Mouse (Mus musculus) heart, postnatal 14 days (tissue): ENCODE results near the gene Klc1. TPM values are rescaled to one million over a fixed set of nuclear protein-coding genes. Genes with fewer than 3 reads are reported as not detected.

Source experiments
- DNase-seq, 2 experiments: peaks; one replicate each; pipeline ENCODE4 v3.0.0; 2021 to 2022
- intact Hi-C: fragments of 180-260 bp; cut with DNase I; formaldehyde crosslinking; loops from one replicate; pipeline ENCODE4 v1.15.1; 2025
- total RNA-seq, 2 experiments: library from RNA; stranded (reverse); gene quantifications; 2 replicates each; pipeline ENCODE4 v1.2.3; 2021

Klc1 gene
- total RNA-seq, 2 experiments from 2014 or later, result 120 to 129 TPM

DNA sequence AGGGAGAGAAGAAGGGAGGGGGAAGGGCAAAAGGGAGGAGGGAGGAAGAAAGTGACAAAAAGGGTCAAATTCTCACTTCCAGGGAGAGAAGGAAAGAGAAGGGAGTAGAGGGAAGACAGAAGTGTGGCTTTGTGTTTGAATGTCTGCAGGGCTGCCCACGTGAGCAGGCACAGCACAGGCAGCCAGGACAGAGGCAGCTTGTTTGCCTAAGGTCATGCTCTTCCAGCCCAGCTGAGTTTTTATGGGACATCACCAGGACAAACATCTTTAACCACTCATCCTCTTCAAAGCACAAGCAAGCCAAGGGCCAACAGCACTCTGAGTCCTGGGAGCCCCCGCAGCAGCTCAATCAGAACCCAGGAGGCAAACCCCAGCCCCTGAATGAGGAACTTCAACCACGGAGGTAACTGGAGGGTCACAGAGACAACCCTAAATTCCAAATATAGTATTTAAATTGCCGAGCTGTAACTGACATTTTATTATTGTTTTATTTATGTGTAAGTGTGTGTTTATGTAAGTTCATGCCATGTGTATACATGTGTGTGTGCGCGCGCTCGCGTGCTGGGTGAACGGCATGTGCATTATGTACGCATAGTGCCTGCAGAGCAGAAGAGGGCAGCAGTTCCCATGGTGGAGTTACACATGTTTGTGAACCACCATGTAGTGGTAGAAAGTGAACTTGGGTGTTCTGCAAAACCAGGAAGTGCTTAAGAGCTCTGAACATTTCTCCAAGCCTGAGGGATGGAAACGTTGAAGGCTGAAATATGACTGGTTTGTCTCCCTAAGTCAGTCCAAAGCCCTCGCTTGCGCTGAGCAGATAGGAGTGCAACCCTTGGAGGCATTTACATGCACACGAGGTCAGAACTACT is 84.2 kb downstream of the Klc1 start:
- intact Hi-C loops, result no loop called here
- no peak for DNase-seq

DNA sequence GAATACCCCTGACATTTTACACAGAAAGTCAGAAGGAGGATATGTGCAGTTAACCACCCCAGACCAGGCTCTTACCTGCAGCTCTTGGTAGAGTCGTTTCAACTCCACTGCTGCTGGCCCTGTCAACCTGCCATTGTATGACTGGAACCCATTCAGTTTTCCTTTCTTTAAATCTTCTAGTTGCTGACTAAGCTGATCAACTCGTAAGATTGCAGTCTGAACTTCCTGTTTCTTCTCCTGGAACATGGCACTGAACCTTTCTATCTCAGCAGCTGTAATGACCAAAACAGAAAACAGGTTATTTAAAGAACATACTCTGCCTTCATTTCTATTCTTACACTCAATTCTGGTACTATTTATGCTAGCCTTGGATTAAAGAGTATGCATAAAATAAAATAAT is 84.8 kb downstream of the Klc1 start:
- no peak for DNase-seq
- intact Hi-C loops, result no loop called here

DNA sequence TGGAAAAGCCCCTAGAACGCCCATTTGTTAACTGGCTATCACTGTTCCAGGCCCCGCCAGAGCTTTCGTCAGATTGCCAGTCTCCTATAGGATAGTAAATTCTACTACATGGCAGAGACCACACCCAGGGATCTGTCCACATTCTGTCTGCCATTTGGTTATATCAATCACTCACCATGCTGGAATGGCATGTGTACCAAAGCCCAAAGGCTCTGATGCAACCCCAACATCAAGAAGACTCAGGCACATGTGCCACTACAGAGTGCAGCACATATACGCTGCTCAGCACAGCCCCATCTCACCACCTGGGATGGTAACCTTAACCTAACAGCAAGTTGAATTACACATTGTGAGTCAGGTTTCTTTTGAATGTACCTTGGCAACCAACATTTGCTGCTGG is 87.3 kb downstream of the Klc1 start:
- no peak for DNase-seq
- intact Hi-C loops, result no loop called here

DNA sequence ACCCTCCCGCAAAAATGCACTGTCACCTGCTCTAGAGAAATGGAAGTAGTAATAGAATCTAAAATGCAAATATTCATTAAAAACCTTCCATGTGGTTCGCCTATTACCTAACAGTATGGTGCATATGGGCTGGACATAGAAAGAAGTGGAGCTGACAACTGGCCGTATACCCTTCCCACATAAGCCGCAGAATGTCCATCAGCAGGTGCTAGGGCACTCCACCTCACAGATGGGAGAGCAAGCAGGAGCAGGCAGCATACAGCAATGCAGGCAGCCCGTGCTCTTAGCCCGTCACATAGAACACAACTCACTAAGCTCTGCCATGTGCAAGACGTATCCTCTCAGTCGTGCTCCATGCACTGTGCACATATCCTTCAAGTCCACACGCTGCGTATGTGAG is 88.2 kb downstream of the Klc1 start:
- intact Hi-C loops, result no loop called here
- no peak for DNase-seq

DNA sequence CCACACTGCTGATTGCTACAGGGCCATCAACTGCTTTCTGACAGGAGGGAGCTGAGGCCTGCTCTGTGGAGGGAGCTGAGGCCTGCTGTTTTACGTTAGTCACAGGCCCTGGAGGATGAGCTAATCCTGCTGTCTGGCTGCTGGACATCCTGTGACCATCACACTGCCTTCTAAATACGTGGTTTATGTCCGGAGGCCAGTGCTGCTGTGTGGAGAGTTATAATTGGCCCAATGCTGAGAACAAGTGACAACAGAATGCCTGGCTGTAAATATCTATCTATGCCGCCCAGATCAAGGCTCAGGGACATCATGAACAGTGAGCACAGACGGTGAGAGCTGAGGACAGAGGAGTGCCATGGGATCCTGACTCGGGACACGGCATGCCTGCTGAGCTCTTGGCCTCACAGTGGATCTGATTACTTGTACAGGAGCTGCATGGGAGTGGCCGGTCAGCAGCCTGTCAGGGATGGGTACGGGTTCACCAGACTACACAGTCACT is 89.7 kb downstream of the Klc1 start:
- intact Hi-C loops, result no loop called here
- DNase-seq, result peak in 1 of 2 experiments; percentile 13

DNA sequence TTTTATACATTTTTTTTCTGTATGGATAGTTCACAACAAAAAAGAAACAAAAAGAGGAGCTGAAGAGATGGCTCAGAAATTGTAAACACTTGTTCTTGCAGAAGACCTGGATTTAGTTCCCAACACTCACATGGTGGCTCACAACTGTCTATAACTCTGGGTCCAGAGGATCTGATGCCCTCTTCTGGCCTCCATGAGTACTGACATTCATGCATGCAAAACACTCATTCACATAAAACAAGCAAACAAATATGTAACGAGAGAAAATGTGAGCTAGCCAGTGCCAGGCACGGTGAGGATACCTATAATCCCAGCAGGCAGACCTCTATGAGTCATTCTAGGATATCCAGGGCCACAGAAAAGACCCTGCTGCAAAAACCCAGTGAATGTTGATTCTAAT is 92.6 kb downstream of the Klc1 start:
- DNase-seq, result no peak
- intact Hi-C loops, result no loop called here

DNA sequence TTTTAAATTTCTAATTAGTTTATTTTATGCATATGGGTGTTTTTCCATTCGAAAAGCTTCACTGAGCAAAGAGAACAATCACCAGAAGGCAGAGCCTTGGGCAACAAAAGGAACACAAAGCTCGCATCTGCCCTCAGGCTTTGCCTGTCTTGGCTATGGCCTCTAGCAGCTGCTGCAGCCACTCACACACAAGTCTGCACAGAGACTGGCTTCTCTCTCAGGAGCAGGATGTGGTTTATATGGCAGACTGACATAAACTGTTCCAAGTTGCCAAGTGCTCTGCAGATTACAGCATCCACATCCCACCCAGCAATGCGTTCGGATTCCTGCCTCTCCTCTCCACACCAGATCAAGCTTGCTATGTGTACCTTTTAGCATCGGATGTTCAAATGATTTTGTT is 93.1 kb downstream of the Klc1 start:
- no peak for DNase-seq
- intact Hi-C loops, result no loop called here

DNA sequence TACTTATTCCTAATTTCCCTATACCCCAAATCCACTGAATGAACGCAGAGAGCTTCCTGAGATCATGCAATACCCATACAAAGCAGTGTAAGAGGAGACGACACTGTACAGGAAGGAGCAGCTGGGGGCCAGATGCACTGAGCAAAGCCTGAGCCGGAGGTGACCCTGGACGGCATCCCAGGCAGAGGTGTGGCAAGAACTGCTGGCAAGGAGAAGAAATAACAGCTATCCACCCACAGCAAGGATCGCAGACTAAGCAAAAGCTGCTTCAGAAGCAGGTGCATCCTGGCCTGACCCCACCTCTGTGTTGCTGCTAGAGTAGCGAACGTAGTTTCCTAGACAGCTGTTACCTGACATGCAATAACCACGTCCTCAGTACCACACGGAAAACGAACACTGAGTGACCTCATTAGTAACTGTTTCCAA is 94.4 kb downstream of the Klc1 start:
- peak; percentile 65 to 66 for DNase-seq
- intact Hi-C loops, result no loop called here

DNA sequence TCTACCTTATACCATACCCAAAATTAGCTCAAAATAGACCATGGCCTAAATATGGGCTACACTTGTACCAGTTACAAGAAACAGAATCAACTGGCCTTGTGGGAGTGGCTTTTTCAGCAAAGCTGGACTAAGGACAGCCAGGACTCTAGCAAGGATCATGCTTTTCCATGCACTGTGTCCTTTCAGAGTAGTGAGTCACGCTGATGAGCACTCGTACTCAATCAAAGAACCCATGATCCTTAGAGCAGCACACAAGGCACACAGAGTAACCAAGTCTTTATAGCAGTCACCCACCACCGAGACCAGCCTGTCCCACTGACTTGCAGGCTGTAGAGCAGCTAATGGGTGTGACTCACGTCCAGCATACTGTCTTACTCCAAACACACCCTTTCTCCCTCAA is 94.9 kb downstream of the Klc1 start:
- intact Hi-C loops, result no loop called here
- no peak for DNase-seq

DNA sequence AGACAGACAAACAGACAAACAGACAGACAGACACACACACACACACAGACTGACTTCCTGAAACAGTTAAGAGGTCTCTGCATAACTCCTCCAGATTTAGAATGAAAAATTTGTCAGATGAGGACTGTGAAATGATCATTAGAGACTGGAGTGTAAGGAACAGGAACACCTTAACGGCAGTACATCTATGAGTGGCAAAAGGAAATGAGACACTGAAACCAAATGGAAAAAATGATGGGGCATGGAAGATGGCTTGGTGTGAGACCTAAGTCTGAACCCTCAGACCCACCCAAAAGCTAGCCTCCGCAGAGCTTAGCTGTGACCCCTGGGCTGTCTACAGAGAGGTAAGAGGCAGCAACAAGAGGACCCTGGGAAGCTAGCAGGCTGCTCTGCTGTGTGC is 96.8 kb downstream of the Klc1 start:
- DNase-seq, result no peak
- intact Hi-C loops, result no loop called here

Other genes with a start within 250 kb of the Klc1 start
- 100 to 1,000 TPM; 155 to 167 TPM for gene Eif5, start 220.8 kb upstream of the Klc1 start, total RNA-seq
- 10 to 100 TPM; 65.2 to 72.1 TPM for gene Mark3, start 184.3 kb upstream of the Klc1 start, total RNA-seq
- gene Ckb, start 86.5 kb upstream of the Klc1 start, total RNA-seq, result 100 to 1,000 TPM in 1 of 2 experiments, 10 to 100 TPM in 1; 98.4 to 117 TPM
- 1 to 10 TPM; 3.3 to 4.7 TPM for gene Trmt61a, start 80.7 kb upstream of the Klc1 start, total RNA-seq
- 10 to 100 TPM; 22.6 to 22.7 TPM for gene Bag5, start 45.6 kb upstream of the Klc1 start, total RNA-seq
- 10 to 100 TPM; 36.9 to 37.0 TPM for gene Apopt1, start 45.6 kb upstream of the Klc1 start, total RNA-seq
- 1 to 10 TPM; 2.1 to 3.1 TPM for gene Xrcc3, start 55.0 kb downstream of the Klc1 start, total RNA-seq
- 10 to 100 TPM; 55.3 to 59.7 TPM for gene Zfyve21, start 55.3 kb downstream of the Klc1 start, total RNA-seq
- 10 to 100 TPM; 21.1 to 21.5 TPM for gene Ppp1r13b, start 149.3 kb downstream of the Klc1 start, total RNA-seq
- gene Atp5mpl, start 208.1 kb downstream of the Klc1 start, total RNA-seq, result 1,000 to 10,000 TPM; 1,406 to 1,431 TPM
- 1 to 10 TPM in 1 of 2 experiments, under 1 TPM in 1; 0.17 to 1.1 TPM for gene Tdrd9, start 212.7 kb downstream of the Klc1 start, total RNA-seq
- under 1 TPM in 1 of 2 experiments, not detected in 1; 0.34 TPM for gene Rd3l, start 222.5 kb downstream of the Klc1 start, total RNA-seq